Mouse (Mus musculus) MEL-GATA-1-ER (cell line): ENCODE results near the gene Rps19bp1.

Experiments
- DNase-seq: peaks from one replicate; pipeline ENCODE4 v3.0.0-alpha.2; 2012; ENCODE audit warnings: low read depth; ENCODE audit errors: extremely low read depth

Rps19bp1 gene

GRCm38 (mm10) chr15:80219705-80220657 is 44.1 kb downstream of the Rps19bp1 start:
- DNase-seq = no peak

GRCm38 (mm10) chr15:80219211-80219610 is 44.9 kb downstream of the Rps19bp1 start:
- no peak for DNase-seq

- DNase-seq = no peak
Measured at GRCm38 (mm10) chr15:80217476-80217875, 46.6 kb downstream of the Rps19bp1 start.

GRCm38 (mm10) chr15:80216480-80216820 is 47.7 kb downstream of the Rps19bp1 start:
- no peak for DNase-seq

GRCm38 (mm10) chr15:80215716-80216479 is 48.2 kb downstream of the Rps19bp1 start:
- no peak for DNase-seq

GRCm38 (mm10) chr15:80213688-80214087 is 50.4 kb downstream of the Rps19bp1 start:
- no peak for DNase-seq
